Mouse (Mus musculus): Measurements from ENCODE around the gene Dazap1.

Gene Dazap1

GRCm38 (mm10) chr10:80250059-80250458 lies 11.2 kb upstream of the Dazap1 start:
- no peak for DNase-seq

- no peak for DNase-seq
Measured at GRCm38 (mm10) chr10:80250573-80250972, 10.7 kb upstream of the Dazap1 start.

- no peak for DNase-seq
Measured at GRCm38 (mm10) chr10:80252011-80252410, 9.3 kb upstream of the Dazap1 start.

- DNase-seq = no peak
Measured at GRCm38 (mm10) chr10:80252493-80253274, 8.6 kb upstream of the Dazap1 start.

GRCm38 (mm10) chr10:80253551-80253950 lies 7.7 kb upstream of the Dazap1 start:
- DNase-seq = no peak

- DNase-seq = no peak
Measured at GRCm38 (mm10) chr10:80254331-80255297, 6.7 kb upstream of the Dazap1 start.

GRCm38 (mm10) chr10:80255881-80256535 lies 5.3 kb upstream of the Dazap1 start:
- no peak for DNase-seq

GRCm38 (mm10) chr10:80257936-80258335 lies 3.4 kb upstream of the Dazap1 start:
- no peak for DNase-seq

GRCm38 (mm10) chr10:80258752-80259462 lies 2.4 kb upstream of the Dazap1 start:
- DNase-seq = no peak

- DNase-seq = no peak
Measured at GRCm38 (mm10) chr10:80259463-80259805, 1.9 kb upstream of the Dazap1 start.

GRCm38 (mm10) chr10:80259861-80260641 lies 1.2 kb upstream of the Dazap1 start:
- no peak for DNase-seq

- peak; percentile 69 to 79 for DNase-seq
Measured at GRCm38 (mm10) chr10:80261585-80261968, 291 bp downstream of the Dazap1 start.

GRCm38 (mm10) chr10:80262169-80262568 lies 883 bp downstream of the Dazap1 start:
- no peak for DNase-seq

- DNase-seq = no peak
Measured at GRCm38 (mm10) chr10:80262776-80263365, 1.6 kb downstream of the Dazap1 start.

GRCm38 (mm10) chr10:80264341-80265148 lies 3.3 kb downstream of the Dazap1 start:
- peak; percentile 98 to 99 for DNase-seq

- no peak for DNase-seq
Measured at GRCm38 (mm10) chr10:80265149-80265486, 3.8 kb downstream of the Dazap1 start.

GRCm38 (mm10) chr10:80270099-80270498 lies 8.8 kb downstream of the Dazap1 start:
- DNase-seq = no peak

- DNase-seq = no peak
Measured at GRCm38 (mm10) chr10:80270734-80271181, 9.5 kb downstream of the Dazap1 start.

GRCm38 (mm10) chr10:80271186-80271843 lies 10.0 kb downstream of the Dazap1 start:
- DNase-seq = no peak
